Comparison of ENCODE assay signal across 8 mouse cellular contexts in genomic region chr16:20424719-20425650, GRCm38 (mm10). TPM values are rescaled to one million over a fixed set of nuclear protein-coding genes. Genes with fewer than 3 reads are reported as not detected.
DNase-seq lines count a peak whose midpoint lies in the region; ATAC-seq lines count a peak whose summit lies in the region.

No protein-coding gene starts in this region.

- peak overlapping the region; percentile 88 for H3K4me2 ChIP-seq in heart, embryonic 13.5 days

- WGBS in heart, embryonic 13.5 days, result 47% methylated on average over 10 of the region's 10 CpGs

- ATAC-seq in heart, embryonic 13.5 days (ENCODE audit: extremely low read depth, insufficient number of reproducible peaks, low FRiP score, low TSS enrichment), result no peak
- 0 out of 2 replicates have a peak, but pooled peaks have one; percentile 2 for ATAC-seq in megakaryocyte progenitor cell, adult 5-6 weeks (replicated peaks; ENCODE audit: poor library complexity)

- DNase-seq in cerebellum, adult 18-20 months, result peak; percentile 23 to 32
- DNase-seq in cerebellum, adult 11 months, result no peak
- DNase-seq in cerebellum, adult 9-10 months, result peak; percentile 55
- peak; percentile 16 to 21 for DNase-seq in kidney, postnatal 4 days
- DNase-seq in thymus, postnatal 10 days (ENCODE audit: low spot score in 2 of 2), result peak; percentile 5 to 8
- DNase-seq in embryo, embryonic 10 days (ENCODE audit: low spot score), result no peak

- H3K9me3 ChIP-seq in heart, embryonic 13.5 days, result no peaks in the 10 kb centered on the region

- peaks cover 21% of the 10 kb centered on the region for H3K36me3 ChIP-seq in heart, embryonic 13.5 days

- H3K27me3 ChIP-seq in heart, embryonic 13.5 days (replicated peaks), result no peaks in the 10 kb centered on the region

- peak overlapping the region; percentile 86 for H3K27ac ChIP-seq in heart, embryonic 13.5 days (replicated peaks)

- H3K4me3 ChIP-seq in heart, embryonic 13.5 days, result peak overlapping the region; percentile 86

- peaks cover 24% of the 10 kb centered on the region for H3K4me1 ChIP-seq in heart, embryonic 13.5 days

- H3K9ac ChIP-seq in heart, embryonic 13.5 days, result peak overlapping the region; percentile 93

RNA-seq across cellular contexts. Expression of gene Abcc5, which starts 1.2 kb away (rescaled TPM):
- 54.9 and 57.0 TPM in 2 replicates for polyA plus RNA-seq in heart, embryonic 13.5 days (2015; fragmentation: Nextera tagmentation; extraction: Ambion mirVana)
- 18.0 and 19.0 TPM in 2 replicates for total RNA-seq in megakaryocyte progenitor cell, adult 5-6 weeks (2015)
- 14.1 and 20.2 TPM in 2 replicates for total RNA-seq in megakaryocyte progenitor cell, adult 5-6 weeks (2017)

Comparison
In these comparisons a context has a peak if more than half of its experiments do, and no peak if none do; other contexts are left out.
1. DNase-seq: peak in cerebellum, adult 18-20 months (2 of 2), cerebellum, adult 9-10 months (single experiment), kidney, postnatal 4 days (2 of 2) and thymus, postnatal 10 days (2 of 2); none in cerebellum, adult 11 months (single experiment) and embryo, embryonic 10 days (single experiment).